Mouse (Mus musculus): ENCODE results near the gene Dach1. TPM values are rescaled to one million over a fixed set of nuclear protein-coding genes. Genes with fewer than 3 reads are reported as not detected.

Gene Dach1
- polyA plus RNA-seq, 1 experiment from 2014 or later: 2.1 TPM

- no peak for ATAC-seq
- no peak overlapping the region for H3K9ac ChIP-seq (ENCODE audit: low read depth, low read length)
- no peaks in the 10 kb centered on the region for H3K36me3 ChIP-seq (ENCODE audit: control insufficient read depth, insufficient read depth)
- no peaks in the 10 kb centered on the region for H3K27me3 ChIP-seq (replicated peaks; ENCODE audit: control insufficient read depth, insufficient read depth, low read length)
- H3K4me3 ChIP-seq (ENCODE audit: low read depth, low read length): no peak overlapping the region
- no peaks in the 10 kb centered on the region for H3K4me1 ChIP-seq (replicated peaks; ENCODE audit: control insufficient read depth, insufficient read depth, low read length)
- TF ChIP-seq CTCF (IDR thresholded peaks at IDR 0.05; ENCODE audit: low read depth): no peak
- no peak overlapping the region for H3K4me2 ChIP-seq (replicated peaks; ENCODE audit: low read depth)
- no peak overlapping the region for H3K27ac ChIP-seq (ENCODE audit: low read depth, low read length)
- WGBS: 35% methylated on average over 4 of the region's 4 CpGs
- no peaks in the 10 kb centered on the region for H3K9me3 ChIP-seq (ENCODE audit: control insufficient read depth)
Observed at GRCm38 (mm10) chr14:97742785-97743184, 426.8 kb downstream of the Dach1 start.
